Mouse (Mus musculus) activated CD4-positive, CD25-positive, alpha-beta regulatory T cell, adult 4 months (primary cell): ENCODE data around the gene Grhl3. TPM values are rescaled to one million over a fixed set of nuclear protein-coding genes. Genes with fewer than 3 reads are reported as not detected.

Experiments
- polyA plus RNA-seq, 2 experiments: library from polyadenylated mRNA; unstranded; fragments of 100-300 nt; shearing (Covaris generic); gene quantifications; one replicate each; pipeline ENCODE4 v1.2.1; 2017

Grhl3 gene
- polyA plus RNA-seq, 2 experiments from 2014 or later: not detected

Other genes with a start within 250 kb of the Grhl3 start
- 100 to 1,000 TPM; 205 to 216 TPM for gene Srrm1, start 220.3 kb downstream of the Grhl3 start, polyA plus RNA-seq
- gene Ncmap, start 175.4 kb downstream of the Grhl3 start, polyA plus RNA-seq: 10 to 100 TPM; 22.3 to 52.3 TPM
- gene Rcan3, start 139.8 kb downstream of the Grhl3 start, polyA plus RNA-seq: 10 to 100 TPM; 14.6 to 23.0 TPM
- under 1 TPM in 1 of 2 experiments, not detected in 1; 0.22 TPM for gene Stpg1, start 78.8 kb downstream of the Grhl3 start, polyA plus RNA-seq
- gene Nipal3, start 78.6 kb downstream of the Grhl3 start, polyA plus RNA-seq: 10 to 100 TPM; 12.5 to 13.9 TPM
- gene Ifnlr1, start 112.7 kb upstream of the Grhl3 start, polyA plus RNA-seq: under 1 TPM in 1 of 2 experiments, not detected in 1; 0.08 TPM
- not detected for gene Il22ra1, start 154.5 kb upstream of the Grhl3 start, polyA plus RNA-seq
- gene Myom3, start 186.1 kb upstream of the Grhl3 start, polyA plus RNA-seq: not detected